Mouse (Mus musculus) G1E (cell line): ENCODE measurements around the gene Il12rb1.

Experiments
- CTCF ChIP-seq: IDR thresholded peaks from 2 replicates; pipeline ENCODE4 v1.5.1; 2012; ENCODE audit warnings: low read depth, low read length, inconsistent platforms, mixed read lengths
- GATA1 ChIP-seq: IDR thresholded peaks from 2 replicates; pipeline ENCODE4 v1.6.1; 2012; ENCODE audit warnings: borderline replicate concordance, low read length, inconsistent platforms, mixed read lengths
- TAL1 ChIP-seq: conservative IDR thresholded peaks from 2 replicates; pipeline ENCODE4 v1.6.1; 2012; ENCODE audit warnings: low read depth, low read length, inconsistent platforms, mixed read lengths

GRCm38 (mm10) chr8:70791975-70792691 is 16.1 kb upstream of the Il12rb1 start:
- no peak for TF ChIP-seq CTCF
- TF ChIP-seq TAL1: no peak
- TF ChIP-seq GATA1: no peak
